Mouse (Mus musculus) embryonic facial prominence, embryonic 14.5 days (tissue): ENCODE results near the gene Lmln. TPM values are rescaled to one million over a fixed set of nuclear protein-coding genes. Genes with fewer than 3 reads are reported as not detected.
A peak's percentile ranks its signal among the peaks of the same experiment; 100 is the strongest.

Experiments used
- ATAC-seq: fragments of 200-750 bp; cut with Nextera tagmentation; 2 replicates; pipeline ENCODE4 v1.8.0; 2017; ENCODE audit warnings: low read depth, moderate number of reproducible peaks, moderate TSS enrichment
- DNase-seq: peaks from one replicate; pipeline ENCODE4 v3.0.0-alpha.2; 2015; ENCODE audit warnings: low spot score
- H3K27ac ChIP-seq: fragments of 300-500 bp; sonication (generic); replicated peaks from 2 replicates; pipeline ENCODE4 v1.5.1; 2014; ENCODE audit warnings: low read depth, mild to moderate bottlenecking, low read length, moderate library complexity
- H3K27me3 ChIP-seq: fragments of 300-500 bp; sonication (generic); replicated peaks from 2 replicates; pipeline ENCODE4 v1.6.1; 2014; ENCODE audit warnings: low read length; ENCODE audit not compliant: control insufficient read depth, insufficient read depth
- H3K36me3 ChIP-seq: fragments of 300-500 bp; sonication (generic); 2 replicates; pipeline ENCODE4 v1.6.1; 2014; ENCODE audit warnings: low read length, mixed read lengths; ENCODE audit not compliant: control insufficient read depth, insufficient read depth
- H3K4me1 ChIP-seq: fragments of 300-500 bp; sonication (generic); 2 replicates; pipeline ENCODE4 v1.6.1; 2014; ENCODE audit warnings: antibody characterized with exemption, low read length; ENCODE audit not compliant: control insufficient read depth, insufficient read depth
- H3K4me2 ChIP-seq: fragments of 300-500 bp; sonication (generic); 2 replicates; pipeline ENCODE4 v1.6.1; 2014; ENCODE audit warnings: low read depth, mild to moderate bottlenecking, low read length, moderate library complexity, mixed read lengths
- H3K4me3 ChIP-seq: fragments of 300-500 bp; sonication (generic); 2 replicates; pipeline ENCODE4 v1.5.1; 2014; ENCODE audit warnings: low read depth, mild to moderate bottlenecking, low read length
- H3K9ac ChIP-seq: fragments of 300-500 bp; sonication (generic); 2 replicates; pipeline ENCODE4 v1.6.1; 2014; ENCODE audit warnings: low read depth, mild to moderate bottlenecking, low read length, moderate library complexity, mixed read lengths
- H3K9me3 ChIP-seq: fragments of 300-500 bp; sonication (generic); 2 replicates; pipeline ENCODE4 v1.6.1; 2016; ENCODE audit warnings: low read length; ENCODE audit not compliant: control insufficient read depth
- WGBS: fragments of 180-500 bp; shearing (Covaris S2); extraction: QIAGEN DNeasy Blood & Tissue Kit; methylation state at CpG from one replicate; pipeline ENCODE4 v1.1.7; 2014; 5-methylcytosine and 5-hydroxymethylcytosine counted together
- polyA plus RNA-seq: library from polyadenylated mRNA; unstranded; fragments of >200 nt; fragmentation: Nextera tagmentation; extraction: Ambion mirVana; gene quantifications from 2 replicates; pipeline ENCODE4 v1.2.1, GENCODE M21; 2014

Lmln gene
- polyA plus RNA-seq, 1 experiment from 2014 or later: 2.3 TPM

GRCm38 (mm10) chr16:33061400-33061799 is 921 bp upstream of the Lmln start:
- H3K27ac ChIP-seq: no peak overlapping the region
- H3K4me3 ChIP-seq: peak overlapping the region; percentile 78; the same call in 1 of the 2 replicates
- H3K4me1 ChIP-seq: peaks cover 19% of the 10 kb centered on the region
- DNase-seq: no peak
- no peaks in the 10 kb centered on the region for H3K27me3 ChIP-seq
- H3K9me3 ChIP-seq: no peaks in the 10 kb centered on the region
- peak overlapping the region; percentile 92 for H3K4me2 ChIP-seq
- WGBS: 49% methylated on average over 11 of the region's 11 CpGs
- peaks cover 32% of the 10 kb centered on the region for H3K36me3 ChIP-seq
- no peak for ATAC-seq
- H3K9ac ChIP-seq: no peak overlapping the region

DNA sequence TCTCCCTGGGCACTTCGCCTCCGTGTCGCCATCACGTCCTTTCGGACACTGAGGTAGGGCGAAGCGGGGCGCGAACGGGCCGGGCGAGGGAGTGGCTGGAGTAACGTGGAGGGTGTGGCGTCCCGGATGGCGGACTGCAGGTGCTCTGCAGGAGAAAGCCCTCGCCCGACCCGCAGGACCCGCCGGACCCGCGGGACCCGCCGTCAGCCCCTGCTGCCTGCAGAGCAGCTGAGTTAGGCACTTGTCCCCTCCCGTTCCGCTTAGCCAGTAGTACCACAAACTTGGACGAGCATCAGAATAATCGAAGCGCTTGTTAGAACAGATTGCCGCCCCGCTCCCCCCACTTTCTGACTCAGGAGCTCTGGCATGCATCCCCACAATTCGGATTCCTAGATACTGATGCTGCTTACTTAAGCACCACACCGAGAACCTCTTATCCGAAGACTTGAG is 386 bp downstream of the Lmln start:
- Histone ChIP-seq H3K4me3 (peak overlapping the region; percentile 78), H3K36me3 (peaks cover 32% of the 10 kb centered on the region), H3K9ac (peak overlapping the region; percentile 75), H3K27me3 (no peaks in the 10 kb centered on the region), H3K4me1 (peaks cover 16% of the 10 kb centered on the region), H3K9me3 (no peaks in the 10 kb centered on the region), H3K27ac (peak overlapping the region; percentile 69), H3K4me2 (peak overlapping the region; percentile 92)
- DNase-seq: peak; percentile 76
- WGBS: 0% methylated on average over 26 of the region's 35 CpGs
- peak; percentile 58 for ATAC-seq

GRCm38 (mm10) chr16:33063267-33063666 is 946 bp downstream of the Lmln start:
- H3K4me1 ChIP-seq: peaks cover 10% of the 10 kb centered on the region
- peak overlapping the region; percentile 75 for H3K9ac ChIP-seq
- 26% methylated on average over 7 of the region's 7 CpGs for WGBS
- peaks cover 27% of the 10 kb centered on the region for H3K36me3 ChIP-seq
- peak overlapping the region; percentile 92 for H3K4me2 ChIP-seq
- no peaks in the 10 kb centered on the region for H3K9me3 ChIP-seq
- no peak for ATAC-seq
- no peaks in the 10 kb centered on the region for H3K27me3 ChIP-seq
- H3K4me3 ChIP-seq: peak overlapping the region; percentile 78
- DNase-seq: peak; percentile 40
- no peak overlapping the region for H3K27ac ChIP-seq

DNA sequence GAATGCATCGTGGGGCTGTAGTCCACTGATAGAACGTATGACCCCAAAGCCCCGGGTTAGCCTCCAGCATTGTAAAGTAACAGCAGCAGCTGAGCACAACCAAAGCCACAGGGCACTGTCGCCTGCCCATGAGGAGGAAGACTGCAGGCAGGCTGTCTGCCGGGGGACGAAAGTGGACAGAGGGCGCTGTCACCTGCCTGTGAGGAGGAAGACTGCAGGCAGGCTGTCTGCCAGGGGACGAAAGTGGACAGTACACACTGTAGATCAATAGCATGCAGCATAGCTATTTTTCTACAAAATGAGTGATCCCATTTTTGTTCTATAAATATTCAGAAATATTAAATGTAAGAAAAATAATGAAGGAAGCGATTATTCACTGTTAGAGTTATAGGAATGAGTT is 2.3 kb downstream of the Lmln start:
- H3K4me1 ChIP-seq: peaks cover 9% of the 10 kb centered on the region; the same call in 1 of the 2 replicates
- 76% methylated on average over 9 of the region's 9 CpGs for WGBS
- no peak overlapping the region for H3K4me2 ChIP-seq
- no peak for DNase-seq
- no peak overlapping the region for H3K9ac ChIP-seq
- no peaks in the 10 kb centered on the region for H3K9me3 ChIP-seq
- no peak overlapping the region for H3K27ac ChIP-seq
- ATAC-seq: no peak
- H3K4me3 ChIP-seq: no peak overlapping the region
- no peaks in the 10 kb centered on the region for H3K27me3 ChIP-seq
- peaks cover 13% of the 10 kb centered on the region for H3K36me3 ChIP-seq

- Histone ChIP-seq H3K9ac (no peak overlapping the region), H3K9me3 (no peaks in the 10 kb centered on the region), H3K4me3 (no peak overlapping the region), H3K4me1 (no peaks in the 10 kb centered on the region), H3K27ac (no peak overlapping the region), H3K36me3 (0 out of 2 replicates have a peak, but pooled peaks cover 3% of the 10 kb centered on the region), H3K27me3 (no peaks in the 10 kb centered on the region), H3K4me2 (no peak overlapping the region)
- ATAC-seq (no peak), DNase-seq (no peak)
Observed at GRCm38 (mm10) chr16:33070928-33071327, 8.6 kb downstream of the Lmln start.

DNA sequence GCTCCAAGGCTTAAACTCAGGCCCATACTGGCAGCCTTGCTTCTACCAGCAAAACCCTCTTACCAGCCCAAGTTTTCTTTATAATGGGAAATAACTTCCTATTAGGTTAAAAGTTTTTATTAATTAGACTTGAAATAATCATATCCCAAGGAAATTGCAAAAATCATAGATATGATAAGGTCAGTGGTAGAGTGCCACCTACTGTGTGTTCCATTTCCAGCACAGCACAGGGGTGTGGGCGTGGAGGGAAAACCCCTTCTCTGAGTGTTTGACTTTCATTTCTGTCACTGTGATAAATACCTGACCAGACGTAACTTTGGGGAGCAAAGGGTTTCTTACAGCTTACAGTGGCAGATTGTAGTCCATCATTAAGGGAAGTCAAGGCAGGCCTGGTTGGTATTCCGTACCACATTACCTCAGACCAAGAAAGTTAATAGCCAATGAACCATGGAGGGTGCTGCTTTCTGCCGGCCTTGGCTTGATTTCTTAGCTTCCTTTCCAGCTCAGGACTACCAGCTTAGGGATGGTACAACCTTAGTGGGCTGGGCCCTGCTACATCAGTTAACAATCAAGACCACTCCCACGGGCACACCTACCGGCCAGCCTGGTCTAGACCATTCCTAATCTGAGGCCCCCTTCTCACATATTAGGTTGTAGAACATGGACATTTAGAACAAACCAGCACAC is 10.7 kb downstream of the Lmln start:
- Histone ChIP-seq H3K4me3 (no peak overlapping the region), H3K36me3 (0 out of 2 replicates have a peak, but pooled peaks cover 3% of the 10 kb centered on the region), H3K27ac (no peak overlapping the region), H3K27me3 (no peaks in the 10 kb centered on the region), H3K9me3 (no peaks in the 10 kb centered on the region), H3K4me2 (no peak overlapping the region), H3K9ac (no peak overlapping the region), H3K4me1 (no peaks in the 10 kb centered on the region)
- 90% methylated on average over 6 of the region's 6 CpGs for WGBS
- no peak for ATAC-seq
- DNase-seq: no peak

DNA sequence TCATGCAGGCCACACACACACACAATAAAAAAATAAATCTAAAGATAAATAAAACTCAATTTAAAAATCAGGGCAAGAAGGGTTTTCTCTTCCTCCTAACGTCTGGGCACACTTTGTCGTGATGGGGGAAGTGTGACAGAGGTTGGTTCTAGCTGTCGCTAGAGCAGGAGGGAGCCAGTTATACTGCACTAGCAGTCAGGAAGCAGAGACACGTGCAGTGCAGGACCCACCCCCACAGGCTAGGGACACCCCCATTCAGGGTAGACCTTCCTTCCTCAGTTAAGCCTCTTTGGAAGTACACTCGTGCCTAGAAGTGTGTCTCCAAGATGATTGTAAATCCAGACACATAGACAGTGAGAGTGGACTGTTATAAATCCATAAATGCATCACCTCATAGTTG is 12.6 kb downstream of the Lmln start:
- Histone ChIP-seq H3K4me3 (no peak overlapping the region), H3K4me2 (no peak overlapping the region), H3K9ac (no peak overlapping the region), H3K9me3 (no peaks in the 10 kb centered on the region), H3K27ac (no peak overlapping the region), H3K36me3 (0 out of 2 replicates have a peak, but pooled peaks cover 1% of the 10 kb centered on the region), H3K27me3 (no peaks in the 10 kb centered on the region), H3K4me1 (no peaks in the 10 kb centered on the region)
- ATAC-seq: no peak
- WGBS: 64% methylated on average over 5 of the region's 5 CpGs
- no peak for DNase-seq

- Histone ChIP-seq H3K36me3 (no peaks in the 10 kb centered on the region), H3K4me2 (no peak overlapping the region), H3K4me3 (no peak overlapping the region), H3K9me3 (no peaks in the 10 kb centered on the region), H3K27ac (no peak overlapping the region), H3K27me3 (no peaks in the 10 kb centered on the region), H3K9ac (no peak overlapping the region), H3K4me1 (no peaks in the 10 kb centered on the region)
- WGBS: 67% methylated on average over 6 of the region's 6 CpGs
- no peak for DNase-seq
- no peak for ATAC-seq
Observed at GRCm38 (mm10) chr16:33076078-33076477, 13.8 kb downstream of the Lmln start.

DNA sequence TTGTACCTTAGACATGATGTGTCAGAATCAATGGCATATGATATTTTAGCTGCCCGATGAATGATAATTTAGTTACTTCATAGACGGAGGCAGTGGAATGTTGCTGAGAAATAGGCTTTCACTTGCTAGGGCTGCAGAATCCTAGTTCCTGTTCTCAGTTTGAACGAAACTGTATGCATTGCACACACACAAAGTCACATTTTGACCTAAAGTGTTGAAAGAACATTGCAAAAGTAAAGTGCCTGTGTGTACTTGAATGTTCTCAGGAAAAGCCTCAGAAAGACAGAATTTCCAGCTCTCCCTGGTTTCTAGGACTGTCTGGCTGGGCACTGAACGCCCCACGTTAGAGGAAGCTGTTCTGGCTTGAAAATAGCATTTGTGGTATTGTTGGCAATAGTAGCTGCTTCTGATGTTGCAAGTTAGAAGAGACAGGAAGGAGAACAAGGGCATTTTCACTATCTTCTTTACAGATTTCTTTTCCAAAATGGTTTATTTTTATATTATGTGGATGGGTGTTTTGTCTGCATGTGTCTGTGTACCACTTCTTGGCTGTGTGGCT is 14.8 kb downstream of the Lmln start:
- 91% methylated on average over 5 of the region's 5 CpGs for WGBS

More for the DNA sequence above, 14.8 kb downstream of the Lmln start:
- Histone ChIP-seq H3K4me1 (no peaks in the 10 kb centered on the region), H3K27me3 (no peaks in the 10 kb centered on the region), H3K27ac (no peak overlapping the region), H3K9ac (no peak overlapping the region), H3K9me3 (no peaks in the 10 kb centered on the region), H3K36me3 (no peaks in the 10 kb centered on the region), H3K4me2 (no peak overlapping the region), H3K4me3 (no peak overlapping the region)
- ATAC-seq (no peak), DNase-seq (no peak)
